Mouse (Mus musculus): ENCODE measurements around the gene 2810408A11Rik.

DNA sequence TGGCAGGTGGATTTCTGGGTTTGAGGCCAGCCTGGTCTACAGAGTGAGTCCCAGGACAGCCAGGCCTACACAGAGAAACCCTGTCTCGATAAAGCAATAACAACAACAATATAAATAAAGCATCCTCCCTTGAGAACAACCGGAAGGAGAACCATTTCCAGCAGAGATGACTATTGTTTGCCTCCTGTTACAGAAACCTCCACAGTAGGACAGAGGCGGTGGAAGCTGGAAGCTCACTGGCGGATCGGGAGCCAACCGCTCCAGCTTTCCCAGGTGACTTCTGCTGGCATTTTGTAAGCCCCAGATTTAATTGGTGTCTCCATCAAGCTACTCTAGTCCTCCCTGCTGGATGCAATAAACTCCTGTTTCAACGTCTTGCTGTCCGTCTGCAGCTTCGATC is 35.2 kb downstream of the 2810408A11Rik start:
- TF ChIP-seq CTCF (IDR thresholded peaks at IDR 0.05; ENCODE audit: low read depth), result no peak
- no peak for TF ChIP-seq EP300 (IDR thresholded peaks at IDR 0.05; ENCODE audit: low read depth)
